Mouse (Mus musculus): Measurements from ENCODE around the gene Olfr1465. TPM values are rescaled to one million over a fixed set of nuclear protein-coding genes. Genes with fewer than 3 reads are reported as not detected.

The Olfr1465 gene
- polyA plus RNA-seq (2015; fragmentation: Nextera tagmentation; extraction: Ambion mirVana) = not detected in 2 replicates

DNA sequence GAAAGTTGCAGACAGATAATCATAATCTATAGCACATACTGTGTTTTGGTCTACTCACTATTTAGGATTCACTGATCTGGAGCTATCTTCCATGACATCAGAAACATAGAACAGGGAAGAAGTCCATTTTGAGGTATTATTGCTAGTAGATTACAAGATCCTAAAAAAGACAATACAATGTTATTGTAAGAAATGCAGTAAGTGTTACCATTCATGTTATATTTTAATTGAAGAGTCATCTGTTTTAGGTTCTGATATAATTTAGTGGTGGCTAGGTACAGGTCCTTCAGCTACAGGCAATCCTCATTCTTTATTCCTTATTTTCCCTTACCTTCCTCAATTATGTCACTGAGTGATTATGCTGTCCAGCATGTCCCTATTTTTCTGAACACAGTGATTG, at the start of gene Olfr1465:
Gene Olfr1465 (minus strand): TSS at position 101 of the 400 bp plus-strand sequence.
- Histone ChIP-seq H3K27ac (ENCODE audit: low read length) (no peak within 1 kb of the TSS), H3K9ac (ENCODE audit: low read depth, low read length) (no peak within 1 kb of the TSS), H3K4me2 (ENCODE audit: low read depth, low read length) (no peak within 1 kb of the TSS), H3K4me1 (ENCODE audit: control insufficient read depth, insufficient read depth, low read length) (no peaks in the 10 kb centered on the region), H3K27me3 (replicated peaks; ENCODE audit: control insufficient read depth, insufficient read depth, low read length) (no peaks in the 10 kb centered on the region), H3K9me3 (ENCODE audit: control insufficient read depth, low read length) (peaks cover 4% of the 10 kb centered on the region; the same call in 1 of the 2 replicates), H3K36me3 (ENCODE audit: control insufficient read depth, insufficient read depth, low read length) (no peaks in the 10 kb centered on the region), H3K4me3 (ENCODE audit: low read length) (no peak within 1 kb of the TSS)
- no peak for ATAC-seq

DNA sequence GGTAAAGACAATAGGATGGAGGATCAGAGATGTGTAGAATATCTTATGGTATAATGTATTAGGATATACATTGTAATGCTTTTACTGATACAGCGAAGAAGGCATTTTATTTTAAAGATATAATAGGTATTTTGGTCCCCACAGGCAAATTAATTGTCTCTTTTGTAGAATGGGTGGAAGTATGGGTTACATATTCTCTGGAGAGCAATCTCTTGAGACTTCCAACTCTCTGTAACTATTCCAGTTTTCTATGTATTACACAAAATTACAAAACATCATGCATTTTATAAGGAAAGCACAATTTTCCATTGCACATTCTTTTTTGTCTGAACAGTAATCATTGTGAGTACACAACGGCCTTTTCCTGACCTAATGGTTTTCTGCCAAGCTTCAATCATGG, 46.6 kb upstream of the Olfr1465 start, which contains the start of gene Olfr1467:
Gene Olfr1467 (plus strand): TSS at position 301 of the 400 bp plus-strand sequence.
- Histone ChIP-seq H3K9me3 (ENCODE audit: control insufficient read depth, low read length) (no peaks in the 10 kb centered on the region), H3K4me3 (ENCODE audit: low read length) (no peak within 1 kb of the TSS), H3K9ac (ENCODE audit: low read depth, low read length) (no peak within 1 kb of the TSS), H3K4me1 (ENCODE audit: control insufficient read depth, insufficient read depth, low read length) (no peaks in the 10 kb centered on the region), H3K27me3 (replicated peaks; ENCODE audit: control insufficient read depth, insufficient read depth, low read length) (no peaks in the 10 kb centered on the region), H3K4me2 (ENCODE audit: low read depth, low read length) (no peak within 1 kb of the TSS), H3K27ac (ENCODE audit: low read length) (no peak within 1 kb of the TSS), H3K36me3 (ENCODE audit: control insufficient read depth, insufficient read depth, low read length) (no peaks in the 10 kb centered on the region)
- no peak for ATAC-seq
- 67% methylated on average over 2 of the region's 2 CpGs for WGBS

DNA sequence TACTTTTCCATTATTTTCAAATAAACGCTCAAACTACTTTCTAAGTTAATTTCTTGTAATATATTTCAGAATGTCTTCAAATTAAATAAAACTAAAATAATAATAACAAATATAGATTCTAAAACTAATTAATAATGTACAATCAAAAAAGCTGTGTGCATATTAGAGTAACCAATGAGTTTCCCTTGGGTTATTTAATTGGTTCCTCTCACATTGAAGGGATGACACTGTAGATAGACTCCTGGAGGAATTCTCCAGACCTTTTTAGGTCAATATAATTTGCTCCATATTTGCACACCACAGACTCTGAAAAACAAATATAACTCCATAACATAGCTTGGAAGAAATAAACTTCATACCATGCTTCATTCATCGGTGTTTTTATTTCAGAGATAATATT, 23.2 kb upstream of the Olfr1465 start, which contains the start of gene Olfr1466:
Gene Olfr1466 (plus strand): TSS at position 301 of the 400 bp plus-strand sequence.
- no peak for ATAC-seq
- H3K36me3 ChIP-seq (ENCODE audit: control insufficient read depth, insufficient read depth, low read length) = no peaks in the 10 kb centered on the region
- no peaks in the 10 kb centered on the region for H3K4me1 ChIP-seq (ENCODE audit: control insufficient read depth, insufficient read depth, low read length)
- H3K27ac ChIP-seq (ENCODE audit: low read length) = no peak within 1 kb of the TSS
- no peak within 1 kb of the TSS for H3K4me3 ChIP-seq (ENCODE audit: low read length)
- no peaks in the 10 kb centered on the region for H3K9me3 ChIP-seq (ENCODE audit: control insufficient read depth, low read length)
- H3K4me2 ChIP-seq (ENCODE audit: low read depth, low read length) = no peak within 1 kb of the TSS
- 84% methylated on average over 2 of the region's 2 CpGs for WGBS
- H3K9ac ChIP-seq (ENCODE audit: low read depth, low read length) = no peak within 1 kb of the TSS
- no peaks in the 10 kb centered on the region for H3K27me3 ChIP-seq (replicated peaks; ENCODE audit: control insufficient read depth, insufficient read depth, low read length)

Other genes starting within 250 kb of the Olfr1465 start
- gene Olfr1457, start 217.7 kb downstream of the Olfr1465 start, polyA plus RNA-seq (2015; fragmentation: Nextera tagmentation; extraction: Ambion mirVana) = not detected in 2 replicates
- not detected in 2 replicates for gene Olfr1458, start 208.8 kb downstream of the Olfr1465 start, polyA plus RNA-seq (2015; fragmentation: Nextera tagmentation; extraction: Ambion mirVana)
- gene Olfr1459, start 166.0 kb downstream of the Olfr1465 start, polyA plus RNA-seq (2015; fragmentation: Nextera tagmentation; extraction: Ambion mirVana) = not detected in 2 replicates
- not detected in 2 replicates for gene Olfr1461, start 152.5 kb downstream of the Olfr1465 start, polyA plus RNA-seq (2015; fragmentation: Nextera tagmentation; extraction: Ambion mirVana)
- gene Olfr1462, start 129.8 kb downstream of the Olfr1465 start, polyA plus RNA-seq (2015; fragmentation: Nextera tagmentation; extraction: Ambion mirVana) = not detected in 2 replicates
- not detected in 2 replicates for gene Olfr1463, start 84.2 kb downstream of the Olfr1465 start, polyA plus RNA-seq (2015; fragmentation: Nextera tagmentation; extraction: Ambion mirVana)
- not detected in 2 replicates for gene Olfr1466, start 23.3 kb upstream of the Olfr1465 start, polyA plus RNA-seq (2015; fragmentation: Nextera tagmentation; extraction: Ambion mirVana)
- not detected in 2 replicates for gene Olfr1467, start 46.7 kb upstream of the Olfr1465 start, polyA plus RNA-seq (2015; fragmentation: Nextera tagmentation; extraction: Ambion mirVana)
- not detected in 2 replicates for gene Olfr1469, start 92.3 kb upstream of the Olfr1465 start, polyA plus RNA-seq (2015; fragmentation: Nextera tagmentation; extraction: Ambion mirVana)
- not detected in 2 replicates for gene Olfr1471, start 127.9 kb upstream of the Olfr1465 start, polyA plus RNA-seq (2015; fragmentation: Nextera tagmentation; extraction: Ambion mirVana)
- not detected in 2 replicates for gene Olfr1472, start 140.5 kb upstream of the Olfr1465 start, polyA plus RNA-seq (2015; fragmentation: Nextera tagmentation; extraction: Ambion mirVana)
- gene Olfr1474, start 154.0 kb upstream of the Olfr1465 start, polyA plus RNA-seq (2015; fragmentation: Nextera tagmentation; extraction: Ambion mirVana) = not detected in 2 replicates
- not detected in 2 replicates for gene Olfr1475, start 164.7 kb upstream of the Olfr1465 start, polyA plus RNA-seq (2015; fragmentation: Nextera tagmentation; extraction: Ambion mirVana)
- gene Olfr1477, start 185.0 kb upstream of the Olfr1465 start, polyA plus RNA-seq (2015; fragmentation: Nextera tagmentation; extraction: Ambion mirVana) = not detected in 2 replicates
- gene Olfr1480, start 212.4 kb upstream of the Olfr1465 start, polyA plus RNA-seq (2015; fragmentation: Nextera tagmentation; extraction: Ambion mirVana) = not detected in 2 replicates

Measured in intestine, embryonic 16.5 days (tissue).